Mouse (Mus musculus): ENCODE measurements at regions not wholly inside any gene's neighbourhood (a gene's known extent, or its start where the extent isn't known, plus 50 kb on each side); places are given as distances from the start of the nearest gene placed in this dataset.

GRCm38 (mm10) chr6:66401468-66401867, 133.7 kb upstream of the Mad2l1 start:
- TF ChIP-seq CTCF (IDR thresholded peaks at IDR 0.05; ENCODE audit: borderline replicate concordance, control insufficient read depth, extremely low read depth, insufficient read depth, low read length, poor library complexity) (no peak), POLR2A (IDR thresholded peaks at IDR 0.05; ENCODE audit: control insufficient read depth, extremely low read depth, insufficient read depth, low read length, poor library complexity) (no peak)

Measured in thymus, adult 2 months (tissue).